8 mouse cellular contexts compared by ENCODE assay signal in genomic region chr10:120666985-120667677, GRCm38 (mm10).
DNase-seq lines count a peak whose midpoint lies in the region; ATAC-seq lines count a peak whose summit lies in the region.

No protein-coding gene starts in this region.

- DNase-seq in left cerebral cortex, adult 11 months (ENCODE audit: low spot score) = peak; percentile 7
- DNase-seq in left cerebral cortex, adult 8-10 months (ENCODE audit: low spot score in 2 of 2) = no peak
- peak; percentile 33 for DNase-seq in WW6 (ENCODE audit: low read depth, low spot score)
- peak; percentile 89 for DNase-seq in embryo, embryonic 10 days (ENCODE audit: low spot score)
- DNase-seq in gastrocnemius, postnatal 4 days (ENCODE audit: low spot score in 2 of 2) = peak; percentile 56 to 73
- peak; percentile 63 for DNase-seq in large intestine, adult 2 months (ENCODE audit: low read depth, low spot score)
- DNase-seq in mesoderm, embryonic 11.5 days (ENCODE audit: low read depth, low spot score) = peak; percentile 65

- no peak for ATAC-seq in megakaryocyte progenitor cell, adult 5-6 weeks (replicated peaks; ENCODE audit: poor library complexity)

- 52% methylated on average over 12 of the region's 12 CpGs for WGBS in large intestine, adult 2 months

Comparison
In these comparisons a context has a peak if more than half of its experiments do, and no peak if none do; other contexts are left out.
1. DNase-seq: peak in left cerebral cortex, adult 11 months (single experiment), WW6 (single experiment), embryo, embryonic 10 days (single experiment), gastrocnemius, postnatal 4 days (2 of 2), large intestine, adult 2 months (single experiment) and mesoderm, embryonic 11.5 days (single experiment); none in left cerebral cortex, adult 8-10 months (0 of 2).